Mouse (Mus musculus) bone marrow macrophage, adult 2 months (primary cell): Measurements from ENCODE around the gene Chaf1a.

ENCODE experiments used
- CTCF ChIP-seq: IDR thresholded peaks from 2 replicates; pipeline ENCODE4 v1.5.1; 2012; ENCODE audit warnings: low read depth, mild to moderate bottlenecking, low read length, moderate library complexity
- POLR2A ChIP-seq: IDR thresholded peaks from 2 replicates; pipeline ENCODE4 v1.6.1; 2012; ENCODE audit warnings: mild to moderate bottlenecking, low read depth, low read length, borderline replicate concordance

DNA sequence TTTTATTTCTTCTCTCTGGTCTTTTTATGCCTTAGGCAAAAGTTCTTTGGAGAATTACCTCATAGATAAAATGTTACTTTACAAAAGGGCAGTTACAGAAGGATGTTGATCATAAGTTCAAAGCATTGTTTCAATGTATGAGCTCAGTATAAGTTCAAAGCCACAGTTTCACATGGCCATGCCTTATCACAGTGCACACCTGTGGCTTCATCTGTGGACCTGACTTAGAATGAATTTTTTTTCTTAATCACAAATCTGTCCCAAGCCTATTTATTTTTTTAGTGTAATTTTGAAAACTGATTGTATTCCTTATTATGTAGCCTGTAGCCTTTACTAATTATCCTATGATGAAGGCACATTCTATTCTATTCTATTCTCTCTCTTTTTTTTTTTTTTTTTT, 14.7 kb downstream of the Chaf1a start:
- TF ChIP-seq CTCF (no peak), POLR2A (no peak)
